Mouse (Mus musculus): ENCODE measurements around the gene Cdh23.

Gene Cdh23

DNA sequence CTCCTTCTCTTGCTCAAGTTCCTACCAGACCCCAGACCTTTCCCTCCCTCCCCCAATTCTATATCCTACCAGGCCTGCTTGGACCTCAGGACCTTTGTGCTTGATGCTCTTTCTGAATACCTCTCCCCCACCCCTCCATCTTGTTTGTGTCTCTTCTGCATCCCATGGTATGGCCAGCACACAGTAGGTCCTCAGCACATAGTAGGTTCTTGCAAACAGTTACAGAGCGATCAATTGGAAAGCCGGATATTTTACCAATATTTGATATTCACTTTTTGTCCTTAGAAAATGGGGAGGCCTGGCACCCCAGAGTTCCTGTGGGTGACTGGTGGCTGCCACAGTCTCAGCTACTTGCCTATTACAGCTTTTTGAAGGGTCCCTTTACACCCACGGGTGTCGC, 361.3 kb downstream of the Cdh23 start:
- no peak for DNase-seq (ENCODE audit: low spot score)

DNA sequence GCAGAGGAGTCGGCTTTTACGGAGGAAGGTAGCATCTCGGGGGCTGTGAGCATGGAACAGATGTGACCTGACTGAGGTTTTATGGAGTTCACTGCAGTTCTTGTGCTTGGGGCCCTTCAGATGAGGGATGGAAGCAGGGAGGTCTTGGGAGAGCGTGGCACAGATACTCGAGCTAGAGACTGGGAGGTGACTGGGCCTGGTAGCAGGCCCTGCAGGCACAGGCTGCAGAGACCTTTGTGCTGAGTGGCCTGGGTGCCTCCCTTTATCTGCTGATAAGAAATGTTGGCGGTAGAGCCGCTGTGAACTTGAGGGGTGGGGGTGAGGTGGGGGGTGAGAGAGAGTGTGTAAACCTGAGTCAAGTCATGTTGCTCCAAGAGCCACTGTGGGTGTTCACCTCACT, 361.7 kb downstream of the Cdh23 start:
- no peak for DNase-seq (ENCODE audit: low spot score)

DNA sequence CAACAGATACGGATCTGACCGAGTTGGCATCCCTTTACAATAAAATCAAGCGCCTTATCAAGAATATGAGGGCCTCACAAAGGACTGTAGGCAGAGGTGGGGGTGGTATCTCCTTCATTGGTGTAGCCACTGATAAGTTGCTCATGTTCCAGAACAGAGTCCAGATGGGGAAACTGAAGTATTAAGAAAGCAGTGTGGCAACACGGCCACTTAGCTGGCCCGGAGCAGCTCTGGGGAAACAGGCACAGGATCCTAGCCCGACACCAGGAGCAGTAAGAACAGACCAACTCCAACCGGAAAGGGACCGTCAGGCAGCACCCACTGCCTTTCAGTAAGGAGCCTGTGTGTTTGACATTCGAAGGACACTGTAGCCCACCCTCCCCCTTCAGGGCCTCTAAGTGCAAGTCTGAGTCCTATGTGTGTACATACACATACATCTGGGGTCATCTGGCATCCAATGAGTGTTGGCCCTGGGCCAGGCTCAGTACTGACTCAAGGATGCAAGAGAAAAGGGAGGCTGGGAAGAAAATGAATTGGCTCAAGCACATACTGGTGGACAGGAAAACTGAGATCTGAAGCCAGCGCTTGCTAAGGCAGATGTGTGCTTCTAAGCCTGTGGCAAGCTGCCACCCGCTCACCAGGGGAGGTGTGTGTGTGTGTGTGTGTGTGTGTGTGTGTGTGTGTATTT, 367.2 kb downstream of the Cdh23 start:
- DNase-seq (ENCODE audit: low spot score) = no peak

- no peak for DNase-seq (ENCODE audit: low spot score)
Observed at GRCm38 (mm10) chr10:60316166-60316565, 380.1 kb downstream of the Cdh23 start.

GRCm38 (mm10) chr10:60313606-60314005, 382.7 kb downstream of the Cdh23 start:
- no peak for DNase-seq (ENCODE audit: low spot score)

GRCm38 (mm10) chr10:60310629-60311028, 385.7 kb downstream of the Cdh23 start:
- no peak for DNase-seq (ENCODE audit: low spot score)

GRCm38 (mm10) chr10:60304854-60305628, 391.2 kb downstream of the Cdh23 start:
- DNase-seq (ENCODE audit: low spot score) = peak; percentile 49

- no peak for DNase-seq (ENCODE audit: low spot score)
Observed at GRCm38 (mm10) chr10:60303419-60303818, 392.9 kb downstream of the Cdh23 start.

DNA sequence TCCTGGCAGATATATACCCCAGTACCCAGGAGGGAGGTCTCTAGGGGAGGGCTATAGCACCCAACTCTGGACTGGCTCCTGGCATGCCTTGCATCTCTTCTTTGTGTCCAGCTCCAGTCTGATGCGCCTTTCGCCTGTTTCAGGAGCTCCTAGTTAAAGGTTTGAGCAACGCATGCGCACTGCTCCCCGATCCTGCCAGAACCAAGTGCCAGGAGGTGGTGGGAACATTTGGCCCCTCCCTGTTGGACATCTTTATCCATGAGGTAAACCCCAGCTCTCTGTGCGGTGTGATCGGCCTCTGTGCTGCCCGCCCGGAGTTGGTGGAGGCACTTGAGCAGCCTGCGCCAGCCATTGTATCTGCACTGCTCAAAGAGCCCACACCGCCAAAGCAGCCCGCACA, 396.7 kb downstream of the Cdh23 start:
- DNase-seq (ENCODE audit: low spot score) = no peak

DNA sequence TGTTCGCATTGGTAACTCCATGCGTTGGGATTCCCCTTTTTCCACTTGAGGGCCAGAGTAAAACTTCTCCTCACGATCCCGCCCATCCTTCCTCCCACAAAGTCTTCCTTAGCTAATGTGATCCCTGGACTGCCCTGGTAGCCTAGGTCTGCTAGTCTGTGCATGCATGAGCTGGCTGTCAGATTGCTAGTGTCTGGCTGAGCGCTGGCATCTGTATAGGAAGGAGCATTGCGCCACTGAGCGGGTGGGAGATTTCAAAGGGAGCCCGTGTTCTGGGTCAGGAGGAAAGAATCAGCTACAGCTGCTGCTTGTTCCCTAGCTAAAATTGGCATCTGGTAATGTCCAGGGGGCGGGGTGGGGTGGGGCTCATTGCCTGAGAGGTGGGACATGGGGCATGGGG, 400.3 kb downstream of the Cdh23 start:
- DNase-seq (ENCODE audit: low spot score) = no peak

GRCm38 (mm10) chr10:60295356-60295755, 400.9 kb downstream of the Cdh23 start:
- DNase-seq (ENCODE audit: low spot score) = no peak

DNA sequence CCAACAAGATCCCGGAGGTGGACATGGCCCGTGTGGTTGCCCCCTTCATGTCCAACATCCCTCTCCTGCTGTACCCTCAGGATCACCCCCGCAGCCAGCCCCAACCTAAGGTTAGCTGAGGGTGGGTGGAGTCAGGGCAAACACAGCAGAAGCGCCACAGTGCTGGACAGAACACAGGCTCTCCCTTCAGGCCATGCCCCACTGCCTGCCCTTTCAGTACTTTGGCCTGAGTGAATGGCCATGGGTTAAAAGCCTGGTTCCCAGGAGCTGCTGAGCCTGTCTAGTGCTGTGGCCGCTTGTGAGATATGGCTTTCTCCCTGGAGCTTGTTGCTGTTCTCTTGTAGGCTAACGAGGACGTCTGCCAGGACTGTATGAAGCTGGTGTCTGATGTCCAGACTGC, 401.7 kb downstream of the Cdh23 start:
- DNase-seq (ENCODE audit: low spot score) = no peak

- no peak for DNase-seq (ENCODE audit: low spot score)
Observed at GRCm38 (mm10) chr10:60292209-60292608, 404.1 kb downstream of the Cdh23 start.

GRCm38 (mm10) chr10:60290739-60291110, 405.6 kb downstream of the Cdh23 start:
- no peak for DNase-seq (ENCODE audit: low spot score)

- no peak for DNase-seq (ENCODE audit: low spot score)
Observed at GRCm38 (mm10) chr10:60290026-60290738, 406.1 kb downstream of the Cdh23 start.

GRCm38 (mm10) chr10:60289216-60289615, 407.1 kb downstream of the Cdh23 start:
- no peak for DNase-seq (ENCODE audit: low spot score)

DNA sequence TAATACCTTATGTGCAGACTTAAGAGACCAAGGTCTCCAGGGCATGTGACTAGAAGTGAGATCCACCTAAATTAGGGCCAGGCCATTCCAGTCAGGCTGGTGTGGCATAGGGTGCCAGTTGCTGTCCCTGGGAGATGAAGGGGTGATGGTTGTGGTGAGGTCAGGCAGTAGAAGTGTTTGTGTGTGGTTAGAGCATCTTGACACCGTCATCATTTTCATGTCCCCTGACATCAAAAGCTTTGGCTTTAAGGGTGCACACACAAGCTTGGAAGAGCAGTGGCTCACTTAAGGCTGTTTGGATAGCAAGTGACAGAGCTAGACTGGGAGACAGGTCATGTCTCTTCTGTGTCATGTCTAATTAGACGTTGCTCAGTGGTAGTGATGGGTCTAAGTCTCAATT, 408.6 kb downstream of the Cdh23 start:
- DNase-seq (ENCODE audit: low spot score) = no peak

DNA sequence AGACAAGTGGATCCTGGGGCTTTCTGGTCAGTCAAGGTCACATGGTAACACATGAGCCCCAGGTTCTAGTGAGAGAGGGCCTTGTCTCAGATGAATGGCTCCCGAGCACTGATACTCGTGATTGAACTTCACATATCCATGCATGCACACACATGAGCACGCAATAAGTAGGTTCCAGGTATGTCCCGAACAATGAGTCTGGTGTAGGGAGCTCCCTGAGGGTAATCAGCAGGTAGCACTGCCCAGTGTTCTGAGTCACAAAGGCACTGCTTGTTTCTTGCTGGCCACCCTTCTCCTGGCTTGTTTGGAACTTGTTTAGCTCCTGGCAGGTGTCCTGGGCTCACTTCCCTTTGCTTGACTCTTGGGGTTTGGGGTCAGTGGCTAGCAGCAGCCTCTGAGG, 409.1 kb downstream of the Cdh23 start:
- no peak for DNase-seq (ENCODE audit: low spot score)

- no peak for DNase-seq (ENCODE audit: low spot score)
Observed at GRCm38 (mm10) chr10:60286546-60286945, 409.7 kb downstream of the Cdh23 start.

DNA sequence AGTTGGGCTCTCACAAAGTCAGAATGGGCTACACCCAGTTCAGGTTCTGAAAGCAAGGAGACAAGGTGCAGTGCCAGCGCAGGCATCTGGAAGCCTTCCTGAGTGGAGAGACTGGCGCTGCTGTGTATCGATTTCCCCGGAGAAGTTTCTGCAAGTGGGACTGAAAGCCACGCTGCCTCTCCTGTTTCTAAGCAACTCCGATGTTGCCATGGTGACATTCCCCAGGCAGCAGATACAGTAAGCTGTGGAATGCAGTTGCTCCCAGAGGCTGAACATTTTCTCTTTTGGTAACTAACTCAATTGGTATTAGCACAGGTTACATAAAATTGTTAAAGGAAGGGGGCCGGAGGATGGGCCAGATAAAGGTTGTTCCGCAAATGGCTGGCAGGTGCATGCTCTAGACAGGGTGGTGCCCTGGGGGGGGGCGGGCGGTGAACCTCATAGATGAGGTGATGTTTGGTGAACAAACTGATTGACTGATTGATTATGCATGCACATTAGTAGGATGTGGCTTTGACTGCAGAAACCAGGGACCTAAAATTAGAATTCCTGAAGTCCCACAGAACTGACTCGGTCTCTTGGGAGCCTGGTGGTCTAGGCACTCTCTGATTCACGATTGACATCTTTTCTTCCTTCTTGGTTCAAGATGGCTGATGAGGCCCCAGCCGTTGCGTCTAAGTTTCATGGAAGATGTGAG, 410.5 kb downstream of the Cdh23 start:
- no peak for DNase-seq (ENCODE audit: low spot score)

GRCm38 (mm10) chr10:60285183-60285582, 411.1 kb downstream of the Cdh23 start:
- DNase-seq (ENCODE audit: low spot score) = no peak

DNA sequence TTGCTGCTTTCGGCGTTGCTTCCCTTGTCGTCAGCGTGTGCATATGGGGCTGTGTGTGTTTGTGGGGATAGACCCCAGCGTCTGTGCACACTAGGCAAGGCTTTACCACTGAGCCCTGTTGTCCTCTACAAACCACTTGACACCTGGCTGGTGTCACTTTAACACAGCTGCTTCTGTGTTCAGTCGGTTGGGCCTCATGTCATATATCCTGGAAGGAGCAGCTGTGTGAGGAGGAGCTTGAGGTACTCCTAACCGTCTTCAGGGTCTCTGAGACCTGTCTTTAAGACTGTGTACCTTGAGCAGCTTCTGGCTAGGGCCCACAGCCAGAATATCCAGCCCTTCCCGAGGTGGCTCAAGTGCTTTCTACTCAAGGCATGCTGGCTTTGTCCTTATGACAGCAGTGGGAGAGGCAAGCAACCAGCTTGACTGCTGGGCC, 411.6 kb downstream of the Cdh23 start:
- DNase-seq (ENCODE audit: low spot score) = no peak
